Mouse (Mus musculus) heart, postnatal 0 days (tissue): ENCODE measurements around the gene Siae. TPM values are rescaled to one million over a fixed set of nuclear protein-coding genes. Genes with fewer than 3 reads are reported as not detected.

Experiments used
- ATAC-seq: fragments of 200-750 bp; cut with Nextera tagmentation; 2 replicates; pipeline ENCODE4 v1.8.0; 2017; ENCODE audit warnings: low read depth, moderate number of reproducible peaks, moderate library complexity; ENCODE audit not compliant: insufficient read depth
- DNase-seq: peaks from one replicate; pipeline ENCODE4 v3.0.0-alpha.2; 2016; ENCODE audit warnings: low spot score
- H3K27ac ChIP-seq: fragments of 300-500 bp; sonication (generic); 2 replicates; pipeline ENCODE4 v1.5.1; 2014; ENCODE audit warnings: low read depth, mild to moderate bottlenecking
- H3K27me3 ChIP-seq: fragments of 300-500 bp; sonication (generic); 2 replicates; pipeline ENCODE4 v1.6.1; 2014; ENCODE audit warnings: low read length, mixed read lengths; ENCODE audit not compliant: control insufficient read depth, insufficient read depth
- H3K36me3 ChIP-seq: fragments of 300-500 bp; sonication (generic); replicated peaks from 2 replicates; pipeline ENCODE4 v1.6.1; 2014; ENCODE audit warnings: low read length, mixed read lengths; ENCODE audit not compliant: control insufficient read depth, insufficient read depth
- H3K4me1 ChIP-seq: fragments of 300-500 bp; sonication (generic); 2 replicates; pipeline ENCODE4 v1.6.1; 2014; ENCODE audit warnings: antibody characterized with exemption; ENCODE audit not compliant: control insufficient read depth, insufficient read depth
- H3K4me2 ChIP-seq: fragments of 300-500 bp; sonication (generic); 2 replicates; pipeline ENCODE4 v1.6.1; 2014; ENCODE audit warnings: low read depth, mild to moderate bottlenecking, low read length, moderate library complexity
- H3K4me3 ChIP-seq: fragments of 300-500 bp; sonication (generic); 2 replicates; pipeline ENCODE4 v1.5.1; 2014; ENCODE audit warnings: low read depth, low read length
- H3K9ac ChIP-seq: fragments of 300-500 bp; sonication (generic); replicated peaks from 2 replicates; pipeline ENCODE4 v1.6.1; 2014; ENCODE audit warnings: low read depth, low read length, mixed read lengths
- H3K9me3 ChIP-seq: fragments of 300-500 bp; sonication (generic); replicated peaks from 2 replicates; pipeline ENCODE4 v1.6.1; 2016; ENCODE audit warnings: low read length; ENCODE audit not compliant: control insufficient read depth
- CTCF ChIP-seq: IDR thresholded peaks from 2 replicates; pipeline ENCODE4 v1.5.1; 2016; ENCODE audit warnings: antibody characterized with exemption, control low read depth, low read depth
- EP300 ChIP-seq: IDR thresholded peaks from 2 replicates; pipeline ENCODE4 v1.6.1; 2016; ENCODE audit warnings: antibody characterized with exemption, low read depth
- WGBS: fragments of 180-500 bp; shearing (Covaris S2); extraction: QIAGEN DNeasy Blood & Tissue Kit; methylation state at CpG from one replicate; pipeline ENCODE4 v1.1.7; 2014; 5-methylcytosine and 5-hydroxymethylcytosine counted together
- polyA plus RNA-seq: library from polyadenylated mRNA; unstranded; fragments of >200 nt; fragmentation: Nextera tagmentation; extraction: Ambion mirVana; gene quantifications from 2 replicates; pipeline ENCODE4 v1.2.1, GENCODE M21; 2015
- total RNA-seq: library from RNA; depleted of rRNA; stranded (reverse); fragments of >200 nt; gene quantifications from 2 replicates; pipeline ENCODE4 v1.2.3, GENCODE M21; 2014; ENCODE audit warnings: low replicate concordance

Gene Siae
- total and polyA plus RNA-seq, 2 experiments from 2014 or later = 5.4 to 6.4 TPM

- no peak for ATAC-seq
- H3K9ac ChIP-seq = no peak overlapping the region
- H3K9me3 ChIP-seq = no peaks in the 10 kb centered on the region
- DNase-seq = no peak
- peaks cover 10% of the 10 kb centered on the region; the same call in 1 of the 2 replicates for H3K27me3 ChIP-seq
- WGBS = 62% methylated on average over 7 of the region's 7 CpGs
- H3K36me3 ChIP-seq = 0 out of 2 replicates have a peak, but pooled peaks cover 4% of the 10 kb centered on the region
- no peak overlapping the region for H3K4me2 ChIP-seq
- H3K4me1 ChIP-seq = peaks cover 11% of the 10 kb centered on the region
- H3K27ac ChIP-seq = peak overlapping the region; percentile 72
- TF ChIP-seq EP300 = no peak
- TF ChIP-seq CTCF = no peak
- no peak overlapping the region for H3K4me3 ChIP-seq
Observed at GRCm38 (mm10) chr9:37541851-37542642, 13.5 kb upstream of the Siae start.

DNA sequence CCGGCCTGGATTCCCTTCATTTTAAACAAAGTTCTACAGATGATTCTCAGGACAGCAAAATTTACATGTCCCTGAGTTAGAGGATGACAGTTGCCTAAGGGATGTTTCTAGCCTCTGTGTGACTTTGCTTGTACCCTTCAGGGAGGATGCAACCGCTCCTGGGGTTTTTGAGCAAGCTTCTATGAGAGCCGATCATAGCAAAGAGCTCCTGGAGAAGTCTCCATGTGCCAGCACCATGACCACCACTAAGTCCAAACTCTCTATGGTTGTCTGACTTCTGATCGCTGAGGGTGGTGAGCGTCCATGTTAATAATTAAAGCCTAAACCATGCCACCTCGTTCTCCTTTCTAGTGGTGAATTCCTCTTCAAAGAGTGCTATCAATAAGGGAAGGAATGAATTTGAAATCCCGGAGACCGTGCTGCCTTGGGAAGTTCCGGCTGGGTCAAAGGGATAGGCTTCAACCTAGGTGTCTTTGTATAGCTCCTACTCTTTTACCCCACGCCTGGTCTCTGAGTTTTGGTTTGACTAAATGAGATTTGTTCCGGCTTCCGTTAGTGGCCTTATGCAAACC, 11.5 kb upstream of the Siae start:
- no peaks in the 10 kb centered on the region for H3K9me3 ChIP-seq
- DNase-seq (no peak), ATAC-seq (no peak)
- WGBS = 28% methylated on average over 12 of the region's 12 CpGs
- TF ChIP-seq EP300 = no peak
- no peak for TF ChIP-seq CTCF
- H3K4me2 ChIP-seq = peak overlapping the region; percentile 80
- H3K4me3 ChIP-seq = peak overlapping the region; percentile 45
- peaks cover 5% of the 10 kb centered on the region for H3K4me1 ChIP-seq
- no peak overlapping the region for H3K27ac ChIP-seq
- H3K9ac ChIP-seq = no peak overlapping the region
- peaks cover 10% of the 10 kb centered on the region; the same call in 1 of the 2 replicates for H3K27me3 ChIP-seq
- H3K36me3 ChIP-seq = no peaks in the 10 kb centered on the region

DNA sequence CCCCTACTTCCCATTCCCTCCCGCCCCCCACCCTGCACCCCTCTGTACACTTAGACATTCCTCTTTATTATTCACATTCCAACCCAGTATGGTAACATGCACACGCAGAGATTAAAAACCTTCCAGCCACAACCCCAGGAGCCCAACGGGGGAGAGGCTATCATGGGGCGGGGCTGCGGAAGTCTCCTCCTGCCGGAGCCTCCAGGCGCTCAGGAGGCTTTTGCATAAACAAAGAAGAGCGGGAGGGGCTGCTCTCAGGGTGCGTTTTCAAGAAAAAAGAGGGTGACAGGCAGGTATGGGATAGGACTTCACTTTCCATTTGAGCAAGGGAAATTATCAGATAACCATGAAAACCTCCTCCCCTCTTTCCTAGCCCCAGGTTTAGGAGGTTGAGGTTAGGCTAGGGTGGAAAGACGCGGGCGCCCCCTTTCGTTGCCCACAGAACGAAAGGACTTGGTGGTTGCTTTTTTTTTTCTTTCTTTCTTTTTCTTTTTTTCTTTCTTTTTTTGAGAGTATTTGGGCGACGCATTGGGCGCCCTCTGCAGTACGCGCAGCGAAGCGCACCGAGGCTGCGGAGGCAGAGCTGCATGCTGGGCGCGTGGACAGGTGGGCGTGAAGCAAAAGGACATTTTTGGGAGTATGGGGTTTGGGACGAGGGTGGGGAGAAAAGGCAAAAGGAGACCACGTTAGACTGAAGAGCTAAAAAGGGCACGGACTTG, 10.9 kb upstream of the Siae start:
- Histone ChIP-seq H3K4me2 (peak overlapping the region; percentile 80), H3K9ac (no peak overlapping the region), H3K27ac (no peak overlapping the region), H3K27me3 (peaks cover 10% of the 10 kb centered on the region; the same call in 1 of the 2 replicates), H3K9me3 (no peaks in the 10 kb centered on the region), H3K4me3 (peak overlapping the region; percentile 45), H3K4me1 (peaks cover 5% of the 10 kb centered on the region), H3K36me3 (no peaks in the 10 kb centered on the region)
- DNase-seq (peak; percentile 57), ATAC-seq (peak; percentile 68)
- WGBS = 6% methylated on average over 29 of the region's 29 CpGs
- TF ChIP-seq EP300 = peak; percentile 47; the same call in 1 of the 2 replicates
- peak; percentile 62 for TF ChIP-seq CTCF

DNA sequence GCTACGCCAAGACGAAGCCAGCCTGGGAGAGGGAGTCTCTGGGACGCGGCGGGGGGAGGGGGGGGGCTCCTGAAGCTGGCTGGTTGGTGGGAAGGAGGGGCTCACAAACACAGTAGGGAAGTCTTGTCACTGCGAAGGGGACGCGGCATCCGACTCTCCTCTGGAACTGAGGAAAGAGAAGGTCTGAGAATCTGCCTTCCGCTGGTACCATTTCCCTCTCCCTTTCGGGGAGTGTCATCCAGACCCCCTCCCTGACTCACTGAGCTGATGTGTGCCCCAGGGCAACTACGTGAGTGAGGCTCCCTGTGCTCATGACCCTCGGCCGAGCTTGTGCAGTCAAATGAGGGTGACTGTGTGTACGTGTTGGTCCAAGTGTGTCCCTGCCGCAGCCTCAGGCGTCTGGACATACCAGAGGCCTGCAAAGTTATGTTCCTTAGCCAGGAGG, 10.3 kb upstream of the Siae start:
- peaks cover 13% of the 10 kb centered on the region; the same call in 1 of the 2 replicates for H3K27me3 ChIP-seq
- no peak overlapping the region for H3K27ac ChIP-seq
- H3K9ac ChIP-seq = no peak overlapping the region
- DNase-seq (no peak), ATAC-seq (no peak)
- H3K9me3 ChIP-seq = no peaks in the 10 kb centered on the region
- peak overlapping the region; percentile 80 for H3K4me2 ChIP-seq
- TF ChIP-seq CTCF (no peak), EP300 (no peak)
- 31% methylated on average over 17 of the region's 17 CpGs for WGBS
- H3K4me3 ChIP-seq = peak overlapping the region; percentile 45
- no peaks in the 10 kb centered on the region for H3K36me3 ChIP-seq
- H3K4me1 ChIP-seq = peaks cover 5% of the 10 kb centered on the region

DNA sequence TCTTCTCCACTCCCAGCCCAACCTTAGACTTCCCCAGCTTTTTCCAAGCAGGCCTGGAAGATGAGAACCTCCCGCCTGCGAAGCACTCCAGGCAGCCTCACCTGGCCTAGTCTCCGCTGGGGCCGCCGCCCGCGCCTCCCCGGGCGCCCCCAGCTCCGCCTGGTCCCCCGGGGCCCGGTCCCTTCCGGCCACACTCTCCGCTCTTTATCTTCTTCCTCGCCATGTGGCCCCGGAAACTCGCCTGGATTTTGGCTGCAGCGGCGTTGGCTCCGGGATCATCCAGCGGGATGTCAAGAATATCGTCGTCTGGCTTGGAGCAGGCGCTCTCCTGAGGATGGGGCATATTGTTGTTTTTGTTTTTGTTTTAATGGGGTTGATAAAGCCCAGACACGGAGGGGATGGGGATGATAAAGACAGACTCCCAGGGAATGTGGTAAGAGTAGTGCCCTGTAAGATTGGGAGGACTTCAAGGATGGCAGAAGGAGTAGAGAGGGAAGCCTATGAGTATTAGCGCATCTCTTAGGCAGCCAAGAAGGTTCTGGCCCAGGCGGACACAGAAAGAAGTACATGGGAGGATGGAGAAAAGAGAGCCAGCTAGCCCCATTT, 9.5 kb upstream of the Siae start:
- ATAC-seq (no peak), DNase-seq (no peak)
- no peak overlapping the region for H3K4me2 ChIP-seq
- H3K36me3 ChIP-seq = no peaks in the 10 kb centered on the region
- no peaks in the 10 kb centered on the region for H3K9me3 ChIP-seq
- peaks cover 5% of the 10 kb centered on the region for H3K4me1 ChIP-seq
- 26% methylated on average over 27 of the region's 27 CpGs for WGBS
- no peak overlapping the region for H3K9ac ChIP-seq
- no peak overlapping the region for H3K27ac ChIP-seq
- H3K27me3 ChIP-seq = peaks cover 21% of the 10 kb centered on the region; the same call in 1 of the 2 replicates
- no peak overlapping the region for H3K4me3 ChIP-seq
- TF ChIP-seq EP300 (no peak), CTCF (no peak)
